Mouse (Mus musculus): ENCODE measurements at regions not wholly inside any gene's neighbourhood (a gene's known extent, or its start where the extent isn't known, plus 50 kb on each side); places are given as distances from the start of the nearest gene placed in this dataset.

- Histone ChIP-seq H3K27ac (no peak overlapping the region), H3K4me1 (replicated peaks; ENCODE audit: insufficient read depth, low read length) (no peaks in the 10 kb centered on the region), H3K9me3 (replicated peaks; ENCODE audit: low read length) (no peaks in the 10 kb centered on the region), H3K4me2 (ENCODE audit: low read length) (no peak overlapping the region), H3K36me3 (ENCODE audit: insufficient read depth, low read length) (no peaks in the 10 kb centered on the region), H3K4me3 (replicated peaks; ENCODE audit: low read depth, low read length) (no peak overlapping the region), H3K9ac (ENCODE audit: low read depth, low read length) (no peak overlapping the region), H3K27me3 (ENCODE audit: insufficient read depth, low read length) (no peaks in the 10 kb centered on the region)
- no peak for TF ChIP-seq CTCF (IDR thresholded peaks at IDR 0.05; ENCODE audit: low read depth)
- 90% methylated on average over 4 of the region's 4 CpGs for WGBS
- DNase-seq (ENCODE audit: low spot score) (no peak), ATAC-seq (replicated peaks; ENCODE audit: low FRiP score, low read depth) (no peak)
These were observed 205.9 kb upstream of the Pgrmc2 start for GRCm38 (mm10) chr3:41288735-41289134.

GRCm38 (mm10) chr3:41288066-41288465 is 205.2 kb upstream of the Pgrmc2 start:
- Histone ChIP-seq H3K27me3 (ENCODE audit: insufficient read depth, low read length) (no peaks in the 10 kb centered on the region), H3K4me1 (replicated peaks; ENCODE audit: insufficient read depth, low read length) (no peaks in the 10 kb centered on the region), H3K9me3 (replicated peaks; ENCODE audit: low read length) (no peaks in the 10 kb centered on the region), H3K36me3 (ENCODE audit: insufficient read depth, low read length) (no peaks in the 10 kb centered on the region), H3K4me3 (replicated peaks; ENCODE audit: low read depth, low read length) (no peak overlapping the region), H3K9ac (ENCODE audit: low read depth, low read length) (no peak overlapping the region), H3K27ac (no peak overlapping the region), H3K4me2 (ENCODE audit: low read length) (no peak overlapping the region)
- DNase-seq (ENCODE audit: low spot score) (no peak), ATAC-seq (replicated peaks; ENCODE audit: low FRiP score, low read depth) (no peak)
- TF ChIP-seq CTCF (IDR thresholded peaks at IDR 0.05; ENCODE audit: low read depth), result no peak
- WGBS, result 89% methylated on average over 4 of the region's 4 CpGs

GRCm38 (mm10) chr3:41285336-41285735 is 202.5 kb upstream of the Pgrmc2 start:
- WGBS, result 48% methylated on average over 5 of the region's 5 CpGs
- DNase-seq (ENCODE audit: low spot score), result peak; percentile 52
- Histone ChIP-seq H3K9ac (ENCODE audit: low read depth, low read length) (no peak overlapping the region), H3K4me2 (ENCODE audit: low read length) (no peak overlapping the region; the same call in 1 of the 2 replicates), H3K4me1 (replicated peaks; ENCODE audit: insufficient read depth, low read length) (no peaks in the 10 kb centered on the region), H3K9me3 (replicated peaks; ENCODE audit: low read length) (no peaks in the 10 kb centered on the region), H3K27me3 (ENCODE audit: insufficient read depth, low read length) (no peaks in the 10 kb centered on the region), H3K27ac (peak overlapping the region; percentile 28), H3K4me3 (replicated peaks; ENCODE audit: low read depth, low read length) (no peak overlapping the region), H3K36me3 (ENCODE audit: insufficient read depth, low read length) (no peaks in the 10 kb centered on the region)
- TF ChIP-seq CTCF (IDR thresholded peaks at IDR 0.05; ENCODE audit: low read depth), result no peak
- no peak; the same call in 1 of the 2 replicates for ATAC-seq (replicated peaks; ENCODE audit: low FRiP score, low read depth)

- no peaks in the 10 kb centered on the region for H3K9me3 ChIP-seq (replicated peaks; ENCODE audit: low read length)
- DNase-seq (ENCODE audit: low spot score) (peak; percentile 86), ATAC-seq (replicated peaks; ENCODE audit: low FRiP score, low read depth) (peak; percentile 91)
- H3K9ac ChIP-seq (ENCODE audit: low read depth, low read length), result no peak overlapping the region
- 8% methylated on average over 13 of the region's 13 CpGs for WGBS
- no peak for TF ChIP-seq CTCF (IDR thresholded peaks at IDR 0.05; ENCODE audit: low read depth)
- no peaks in the 10 kb centered on the region for H3K27me3 ChIP-seq (ENCODE audit: insufficient read depth, low read length)
- no peak overlapping the region for H3K4me3 ChIP-seq (replicated peaks; ENCODE audit: low read depth, low read length)
- no peaks in the 10 kb centered on the region for H3K4me1 ChIP-seq (replicated peaks; ENCODE audit: insufficient read depth, low read length)
- H3K36me3 ChIP-seq (ENCODE audit: insufficient read depth, low read length), result no peaks in the 10 kb centered on the region
- H3K27ac ChIP-seq, result peak overlapping the region; percentile 28
- H3K4me2 ChIP-seq (ENCODE audit: low read length), result no peak overlapping the region; the same call in 1 of the 2 replicates
These were observed 202.1 kb upstream of the Pgrmc2 start for GRCm38 (mm10) chr3:41284897-41285296.

GRCm38 (mm10) chr3:41282431-41283037 is 199.7 kb upstream of the Pgrmc2 start:
- Histone ChIP-seq H3K27ac (no peak overlapping the region), H3K4me2 (ENCODE audit: low read length) (no peak overlapping the region), H3K4me1 (replicated peaks; ENCODE audit: insufficient read depth, low read length) (no peaks in the 10 kb centered on the region), H3K36me3 (ENCODE audit: insufficient read depth, low read length) (no peaks in the 10 kb centered on the region), H3K27me3 (ENCODE audit: insufficient read depth, low read length) (no peaks in the 10 kb centered on the region), H3K4me3 (replicated peaks; ENCODE audit: low read depth, low read length) (no peak overlapping the region), H3K9ac (ENCODE audit: low read depth, low read length) (no peak overlapping the region), H3K9me3 (replicated peaks; ENCODE audit: low read length) (no peaks in the 10 kb centered on the region)
- DNase-seq (ENCODE audit: low spot score), result peak; percentile 88
- ATAC-seq (replicated peaks; ENCODE audit: low FRiP score, low read depth), result no peak; the same call in 1 of the 2 replicates
- 33% methylated on average over 8 of the region's 8 CpGs for WGBS
- TF ChIP-seq CTCF (IDR thresholded peaks at IDR 0.05; ENCODE audit: low read depth), result no peak

GRCm38 (mm10) chr3:41276096-41276495 is 193.2 kb upstream of the Pgrmc2 start:
- no peaks in the 10 kb centered on the region for H3K27me3 ChIP-seq (ENCODE audit: insufficient read depth, low read length)
- H3K4me3 ChIP-seq (replicated peaks; ENCODE audit: low read depth, low read length), result no peak overlapping the region
- no peak for ATAC-seq (replicated peaks; ENCODE audit: low FRiP score, low read depth)
- no peak overlapping the region for H3K4me2 ChIP-seq (ENCODE audit: low read length)
- H3K9me3 ChIP-seq (replicated peaks; ENCODE audit: low read length), result no peaks in the 10 kb centered on the region
- no peak for TF ChIP-seq CTCF (IDR thresholded peaks at IDR 0.05; ENCODE audit: low read depth)
- no peaks in the 10 kb centered on the region for H3K4me1 ChIP-seq (replicated peaks; ENCODE audit: insufficient read depth, low read length)
- H3K36me3 ChIP-seq (ENCODE audit: insufficient read depth, low read length), result no peaks in the 10 kb centered on the region
- 88% methylated on average over 9 of the region's 9 CpGs for WGBS
- H3K9ac ChIP-seq (ENCODE audit: low read depth, low read length), result no peak overlapping the region
- no peak for DNase-seq (ENCODE audit: low spot score)
- H3K27ac ChIP-seq, result no peak overlapping the region

- Histone ChIP-seq H3K36me3 (ENCODE audit: insufficient read depth, low read length) (no peaks in the 10 kb centered on the region), H3K4me1 (replicated peaks; ENCODE audit: insufficient read depth, low read length) (no peaks in the 10 kb centered on the region), H3K9ac (ENCODE audit: low read depth, low read length) (no peak overlapping the region), H3K4me2 (ENCODE audit: low read length) (no peak overlapping the region), H3K27ac (no peak overlapping the region), H3K9me3 (replicated peaks; ENCODE audit: low read length) (no peaks in the 10 kb centered on the region), H3K4me3 (replicated peaks; ENCODE audit: low read depth, low read length) (no peak overlapping the region), H3K27me3 (ENCODE audit: insufficient read depth, low read length) (no peaks in the 10 kb centered on the region)
- no peak for TF ChIP-seq CTCF (IDR thresholded peaks at IDR 0.05; ENCODE audit: low read depth)
- WGBS, result 85% methylated on average over 4 of the region's 4 CpGs
- ATAC-seq (replicated peaks; ENCODE audit: low FRiP score, low read depth) (no peak), DNase-seq (ENCODE audit: low spot score) (no peak)
These were observed 185.7 kb upstream of the Pgrmc2 start for GRCm38 (mm10) chr3:41268516-41268915.
